Mouse (Mus musculus): ENCODE measurements around the gene Rbfox2.
A peak's percentile ranks its signal among the peaks of the same experiment; 100 is the strongest.

Gene Rbfox2

GRCm38 (mm10) chr15:77234296-77234695 is 72.5 kb downstream of the Rbfox2 start:
- DNase-seq (ENCODE audit: low spot score) = no peak

GRCm38 (mm10) chr15:77230144-77230543 is 76.7 kb downstream of the Rbfox2 start:
- no peak for DNase-seq (ENCODE audit: low spot score)

GRCm38 (mm10) chr15:77226831-77227354 is 79.9 kb downstream of the Rbfox2 start:
- no peak for DNase-seq (ENCODE audit: low spot score)

GRCm38 (mm10) chr15:77225858-77226257 is 80.9 kb downstream of the Rbfox2 start:
- no peak for DNase-seq (ENCODE audit: low spot score)

- no peak for DNase-seq (ENCODE audit: low spot score)
Observed at GRCm38 (mm10) chr15:77225274-77225673, 81.5 kb downstream of the Rbfox2 start.

- no peak for DNase-seq (ENCODE audit: low spot score)
Observed at GRCm38 (mm10) chr15:77220833-77221232, 86.0 kb downstream of the Rbfox2 start.

- no peak for DNase-seq (ENCODE audit: low spot score)
Observed at GRCm38 (mm10) chr15:77220137-77220536, 86.7 kb downstream of the Rbfox2 start.

GRCm38 (mm10) chr15:77219571-77219970 is 87.2 kb downstream of the Rbfox2 start:
- no peak for DNase-seq (ENCODE audit: low spot score)

- no peak for DNase-seq (ENCODE audit: low spot score)
Observed at GRCm38 (mm10) chr15:77218007-77218406, 88.8 kb downstream of the Rbfox2 start.

- DNase-seq (ENCODE audit: low spot score) = no peak
Observed at GRCm38 (mm10) chr15:77217523-77217922, 89.3 kb downstream of the Rbfox2 start.

GRCm38 (mm10) chr15:77216704-77217103 is 90.1 kb downstream of the Rbfox2 start:
- DNase-seq (ENCODE audit: low spot score) = no peak

- no peak for DNase-seq (ENCODE audit: low spot score)
Observed at GRCm38 (mm10) chr15:77215178-77215800, 91.5 kb downstream of the Rbfox2 start.

GRCm38 (mm10) chr15:77214410-77215107 is 92.2 kb downstream of the Rbfox2 start:
- no peak for DNase-seq (ENCODE audit: low spot score)

- no peak for DNase-seq (ENCODE audit: low spot score)
Observed at GRCm38 (mm10) chr15:77213829-77214228, 93.0 kb downstream of the Rbfox2 start.

- no peak for DNase-seq (ENCODE audit: low spot score)
Observed at GRCm38 (mm10) chr15:77212818-77213217, 94.0 kb downstream of the Rbfox2 start.

- no peak for DNase-seq (ENCODE audit: low spot score)
Observed at GRCm38 (mm10) chr15:77212217-77212757, 94.5 kb downstream of the Rbfox2 start.

- no peak for DNase-seq (ENCODE audit: low spot score)
Observed at GRCm38 (mm10) chr15:77206996-77207395, 99.8 kb downstream of the Rbfox2 start.

GRCm38 (mm10) chr15:77204951-77205350 is 101.9 kb downstream of the Rbfox2 start:
- no peak for DNase-seq (ENCODE audit: low spot score)

- DNase-seq (ENCODE audit: low spot score) = no peak
Observed at GRCm38 (mm10) chr15:77203255-77203981, 103.4 kb downstream of the Rbfox2 start.

- DNase-seq (ENCODE audit: low spot score) = no peak
Observed at GRCm38 (mm10) chr15:77202881-77203254, 103.9 kb downstream of the Rbfox2 start.

- peak; percentile 53 for DNase-seq (ENCODE audit: low spot score)
Observed at GRCm38 (mm10) chr15:77202223-77202622, 104.6 kb downstream of the Rbfox2 start.

- peak; percentile 68 for DNase-seq (ENCODE audit: low spot score)
Observed at GRCm38 (mm10) chr15:77196827-77197226, 110.0 kb downstream of the Rbfox2 start.

- no peak for DNase-seq (ENCODE audit: low spot score)
Observed at GRCm38 (mm10) chr15:77196001-77196400, 110.8 kb downstream of the Rbfox2 start.
